Mouse (Mus musculus) megakaryocyte, embryonic 14.5 days (primary cell): ENCODE measurements at regions not wholly inside any gene's neighbourhood (a gene's known extent, or its start where the extent isn't known, plus 50 kb on each side); places are given as distances from the start of the nearest gene placed in this dataset.

ENCODE experiments used
- FLI1 ChIP-seq: IDR thresholded peaks from 2 replicates; pipeline ENCODE4 v1.6.1; 2012; ENCODE audit warnings: low read length, inconsistent platforms, mixed read lengths
- GATA1 ChIP-seq: IDR thresholded peaks from 3 replicates; pipeline ENCODE4 v1.6.1; 2012; ENCODE audit warnings: mixed read lengths, low read length, inconsistent platforms, borderline replicate concordance

DNA sequence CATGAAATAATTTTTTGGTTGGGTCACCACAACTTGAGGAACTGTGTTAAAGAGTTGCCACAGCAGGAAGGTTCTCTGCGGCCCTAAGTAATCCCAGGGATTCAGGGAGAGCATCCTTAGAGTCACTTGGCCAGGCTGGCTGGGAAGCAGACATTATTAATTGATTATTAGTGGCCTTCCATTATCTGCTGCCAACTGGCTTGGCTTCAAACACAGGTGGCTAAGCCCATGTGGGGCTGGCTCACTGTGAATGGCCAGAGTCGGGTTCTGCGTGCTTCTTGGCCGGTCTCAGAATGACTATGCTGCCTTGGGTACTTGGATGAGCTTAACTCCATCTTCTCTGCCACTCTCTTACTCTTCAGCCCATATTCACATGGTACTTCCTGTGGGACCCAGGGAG is 144.2 kb downstream of the Trim33 start:
- TF ChIP-seq GATA1 (no peak), FLI1 (no peak)
